ENCODE assay signal across 15 mouse cellular contexts in the genomic region with DNA sequence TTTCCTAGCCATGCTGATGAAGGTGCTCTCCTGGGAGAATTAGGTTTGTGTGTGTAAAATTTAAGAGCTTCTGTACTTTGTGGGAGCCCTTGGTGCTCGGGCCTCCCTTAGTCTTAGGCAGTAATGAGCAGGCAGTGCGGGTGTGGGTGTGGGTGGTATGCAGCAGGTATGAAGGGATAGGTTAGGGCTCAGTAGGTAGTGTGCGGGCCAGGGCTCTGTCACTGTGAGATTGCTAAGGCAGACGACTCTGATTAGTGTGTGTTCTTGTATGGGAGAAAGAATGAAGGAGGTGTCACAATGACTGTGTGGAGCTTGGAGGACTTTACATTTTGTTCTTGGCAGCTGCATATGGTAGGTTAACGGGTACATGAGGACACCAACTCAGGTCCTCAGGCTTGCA.
"Had no signal": no experiment of that assay in that cellular context is flagged by ENCODE, and none has a peak within 500 bp of the region (broad histone marks: within the 10 kb centered on the region; RNA-seq: fewer than 3 reads in every experiment).

No protein-coding gene starts in this region.

- H3K4me2 ChIP-seq: limb, embryonic 12.5 days; lung, embryonic 14.5 days; neural tube, embryonic 12.5 days; stomach, embryonic 15.5 days had no signal

- H3K4me3 ChIP-seq: layer of hippocampus, adult 2 months; limb, embryonic 12.5 days; myocyte; neural tube, embryonic 12.5 days; stomach, embryonic 15.5 days had no signal

- H3K9me3 ChIP-seq: limb, embryonic 12.5 days; neural tube, embryonic 12.5 days; stomach, embryonic 15.5 days had no signal

- H3K9ac ChIP-seq: limb, embryonic 12.5 days; lung, embryonic 14.5 days; neural tube, embryonic 12.5 days; stomach, embryonic 15.5 days had no signal

- DNase-seq: kidney, adult 9 months; kidney, postnatal 36 days; lung, embryonic 14.5 days; lung, postnatal 10 days; lung, postnatal 4 days; right cerebral cortex, postnatal 14 days; thymus, postnatal 36 days had no signal

- H3K27me3 ChIP-seq: limb, embryonic 12.5 days; neural tube, embryonic 12.5 days; stomach, embryonic 15.5 days had no signal

- H3K4me1 ChIP-seq: stomach, embryonic 15.5 days had no signal

- H3K27ac ChIP-seq: kidney, postnatal 0 days; layer of hippocampus, adult 2 months; limb, embryonic 12.5 days; neural tube, embryonic 12.5 days; stomach, embryonic 15.5 days had no signal

- ATAC-seq: inflammation-experienced regulatory T-cells, adult 6 months; intestine, postnatal 0 days had no signal
